ENCODE assay signal across 8 mouse cellular contexts in genomic region chr19:55122351-55122980, GRCm38 (mm10). TPM values are rescaled to one million over a fixed set of nuclear protein-coding genes. Genes with fewer than 3 reads are reported as not detected.
DNase-seq lines count a peak whose midpoint lies in the region; ATAC-seq and TF ChIP-seq lines count a peak whose summit lies in the region.

No protein-coding gene starts in this region.

- no peak for TF ChIP-seq POLR2A in kidney, adult 2 months (IDR thresholded peaks at IDR 0.05; ENCODE audit: low read depth, low read length)

- ATAC-seq in midbrain, embryonic 13.5 days: peak; percentile 65

- whole genome bisulfite sequencing in kidney, adult 2 months: 78% methylated on average over 4 of the region's 4 CpGs
- 62% methylated on average over 4 of the region's 4 CpGs for WGBS in midbrain, embryonic 13.5 days

- no peak for TF ChIP-seq CTCF in kidney, adult 2 months (conservative IDR thresholded peaks at IDR 0.05; ENCODE audit: insufficient read depth, insufficient read length, low read depth, low read length)

- DNase-seq in kidney, adult 2 months: peak; percentile 54
- no peak for DNase-seq in kidney, postnatal 14 days
- DNase-seq in embryo, embryonic 10.5 days (ENCODE audit: low spot score): peak; percentile 61
- DNase-seq in kidney, postnatal 10 days: peak; percentile 35
- no peak for DNase-seq in urinary bladder, postnatal 10 days (ENCODE audit: low spot score)
- DNase-seq in MN1 (ENCODE audit: low spot score): no peak
- DNase-seq in heart, postnatal 4 days: no peak

- H3K4me2 ChIP-seq in midbrain, embryonic 13.5 days (replicated peaks): no peak overlapping the region

- H3K9ac ChIP-seq in midbrain, embryonic 13.5 days (replicated peaks): no peak overlapping the region

- H3K27me3 ChIP-seq in kidney, adult 2 months (replicated peaks; ENCODE audit: control insufficient read depth, insufficient read depth, low read length): no peaks in the 10 kb centered on the region
- H3K27me3 ChIP-seq in midbrain, embryonic 13.5 days: no peaks in the 10 kb centered on the region

- H3K27ac ChIP-seq in kidney, adult 2 months (ENCODE audit: insufficient read depth, low read depth, low read length): no peak overlapping the region
- peak overlapping the region; percentile 49 for H3K27ac ChIP-seq in midbrain, embryonic 13.5 days

- no peaks in the 10 kb centered on the region for H3K9me3 ChIP-seq in midbrain, embryonic 13.5 days

- no peaks in the 10 kb centered on the region for H3K36me3 ChIP-seq in kidney, adult 2 months (ENCODE audit: control insufficient read depth, insufficient read depth, low read length)
- no peaks in the 10 kb centered on the region for H3K36me3 ChIP-seq in midbrain, embryonic 13.5 days

- no peak overlapping the region for H3K4me3 ChIP-seq in kidney, adult 2 months (ENCODE audit: insufficient read depth, low read depth, low read length)
- H3K4me3 ChIP-seq in midbrain, embryonic 13.5 days (replicated peaks): no peak overlapping the region

- peaks cover 21% of the 10 kb centered on the region for H3K4me1 ChIP-seq in kidney, adult 2 months (ENCODE audit: control insufficient read depth, insufficient read depth, low read length)
- peaks cover 32% of the 10 kb centered on the region for H3K4me1 ChIP-seq in midbrain, embryonic 13.5 days (replicated peaks)

RNA-seq across cellular contexts. Expression of gene Gpam, which starts 4.6 kb away (rescaled TPM):
- polyA plus RNA-seq in kidney, adult 2 months (2012; rRNA removed): 56.6 and 60.7 TPM in 2 replicates
- polyA plus RNA-seq in midbrain, embryonic 13.5 days (2015; fragmentation: Nextera tagmentation; extraction: Ambion mirVana): 21.7 and 21.8 TPM in 2 replicates
- 10 to 100 TPM; 61.4 to 62.7 TPM for total RNA-seq in heart, postnatal 4 days (2021)

RNA-seq across cellular contexts. Expression of gene Tectb, which starts 58.1 kb away (rescaled TPM):
- 0.04 and 0.09 TPM in 2 replicates for polyA plus RNA-seq in kidney, adult 2 months (2012; rRNA removed)
- polyA plus RNA-seq in midbrain, embryonic 13.5 days (2015; fragmentation: Nextera tagmentation; extraction: Ambion mirVana): 0.30 and 0.83 TPM in 2 replicates
- total RNA-seq in heart, postnatal 4 days (2021): under 1 TPM in 1 of 2 experiments, not detected in 1; 0.19 TPM

Comparison
In these comparisons a context has a peak if more than half of its experiments do, and no peak if none do; other contexts are left out.
1. DNase-seq: peak in kidney, adult 2 months (single experiment), embryo, embryonic 10.5 days (single experiment) and kidney, postnatal 10 days (single experiment); none in kidney, postnatal 14 days (single experiment), urinary bladder, postnatal 10 days (single experiment), MN1 (single experiment) and heart, postnatal 4 days (single experiment).